Mouse (Mus musculus) adrenal gland, adult 2 months (tissue): ENCODE results near the gene Rpl26. TPM values are rescaled to one million over a fixed set of nuclear protein-coding genes. Genes with fewer than 3 reads are reported as not detected.

Experiments
- DNase-seq: peaks from one replicate; pipeline ENCODE4 v3.0.0; 2021
- long read RNA-seq: library from polyadenylated mRNA; stranded (forward); transcript quantifications from one replicate; pipeline ENCODE4 v2.0.0, GENCODE M21; 2021
- polyA plus RNA-seq: library from polyadenylated mRNA; depleted of rRNA; stranded (reverse); fragments of >200 nt; gene quantifications from 2 replicates; pipeline ENCODE4 v1.2.3, GENCODE M21; 2012; rRNA removed
- total RNA-seq, 2 experiments: library from RNA; stranded (reverse); gene quantifications; 2 replicates each; pipeline ENCODE4 v1.2.3; 2021

Rpl26 gene
- total RNA-seq (1,000 to 10,000 TPM; 1,114 to 1,327 TPM), polyA plus RNA-seq (146 and 179 TPM in 2 replicates)
- long read RNA-seq, transcript Rpl26-204 (2 exons, 636 nt) = minor isoform, 10 of 330 reads
- long read RNA-seq, transcript Rpl26-201 (4 exons, 526 nt) = major isoform, 301 of 330 reads
- long read RNA-seq, partial matches to known transcripts = 16 of 330 reads
- long read RNA-seq, other reads (novel, unspliced or antisense) = 3 of 330 reads

DNA sequence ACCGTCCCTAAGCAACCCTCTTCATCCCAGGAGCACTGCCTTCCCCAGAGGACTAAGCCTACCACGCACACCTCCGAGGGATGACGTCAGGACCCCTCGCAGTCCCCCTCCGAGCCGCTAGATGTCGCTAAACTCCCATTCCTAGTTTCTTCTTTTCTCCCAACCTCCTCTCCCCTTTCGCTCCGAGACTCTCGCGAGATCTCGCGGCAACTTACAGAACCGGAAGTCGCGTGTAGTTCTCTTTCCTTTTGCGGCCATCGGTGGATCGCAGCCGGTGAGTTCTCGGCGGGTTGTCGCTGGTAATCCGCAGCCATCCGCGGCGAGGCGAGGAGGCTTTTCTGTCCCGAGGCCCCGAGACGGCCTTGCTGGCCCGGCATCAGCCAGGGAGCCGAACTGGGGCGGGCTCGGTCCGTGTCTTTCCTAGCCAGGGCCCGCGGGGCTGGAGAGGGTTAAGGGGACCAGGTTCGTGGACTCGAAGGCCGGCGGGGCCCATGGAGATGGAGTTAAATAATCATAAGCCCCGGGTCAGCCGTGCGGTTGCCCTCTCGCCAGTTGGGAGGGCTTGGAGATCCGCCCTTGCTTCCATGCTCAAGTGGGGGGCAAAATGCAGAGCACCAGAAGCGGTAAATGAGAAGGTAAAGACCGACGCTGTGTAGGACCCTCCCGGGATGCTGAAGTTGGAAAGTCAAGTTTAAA is at the start of gene Rpl26:
Gene Rpl26, plus strand, starts transcription at position 233 of the 696 bp plus-strand sequence.
- DNase-seq = peak; percentile 98

DNA sequence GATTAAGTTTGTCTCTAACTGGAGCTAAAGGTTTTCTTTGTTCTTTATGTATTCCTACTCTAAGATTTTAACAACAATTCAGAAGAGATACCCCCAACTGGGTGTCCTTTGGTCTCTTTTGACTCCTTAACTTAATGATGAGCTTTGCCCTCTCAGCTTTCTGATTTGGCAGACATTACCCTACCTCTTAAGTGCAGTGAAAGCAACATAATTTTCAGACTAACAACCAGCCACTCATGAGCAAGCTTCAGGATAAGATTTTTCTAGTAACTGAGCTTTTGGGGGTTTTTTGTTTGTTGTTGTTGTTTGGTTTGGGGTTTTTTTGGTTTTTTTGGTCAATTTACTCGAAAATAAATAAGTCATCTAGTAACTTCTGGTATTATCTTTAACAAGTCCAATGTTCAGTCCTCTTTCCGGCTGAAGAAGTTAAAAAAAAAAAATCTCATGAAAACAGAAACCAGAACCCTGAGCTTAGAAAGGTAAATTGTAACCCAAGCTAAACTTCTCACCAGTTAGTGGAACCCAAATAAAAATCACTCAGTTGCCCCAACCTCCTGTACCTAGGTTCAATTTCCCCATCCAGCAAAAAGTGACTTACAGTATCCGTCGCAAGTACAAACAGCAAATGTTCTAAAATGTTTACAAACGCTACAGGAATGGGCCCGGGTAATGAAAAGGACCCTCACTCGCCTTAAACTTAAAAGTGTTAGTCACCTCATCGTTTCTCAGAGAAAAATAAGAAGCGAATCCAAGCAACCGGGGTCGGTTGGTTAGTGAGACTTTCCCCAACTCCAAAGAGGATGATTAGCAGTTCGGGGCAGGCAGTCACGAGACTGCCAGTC is 49.5 kb upstream of the Rpl26 start:
- no peak for DNase-seq

DNA sequence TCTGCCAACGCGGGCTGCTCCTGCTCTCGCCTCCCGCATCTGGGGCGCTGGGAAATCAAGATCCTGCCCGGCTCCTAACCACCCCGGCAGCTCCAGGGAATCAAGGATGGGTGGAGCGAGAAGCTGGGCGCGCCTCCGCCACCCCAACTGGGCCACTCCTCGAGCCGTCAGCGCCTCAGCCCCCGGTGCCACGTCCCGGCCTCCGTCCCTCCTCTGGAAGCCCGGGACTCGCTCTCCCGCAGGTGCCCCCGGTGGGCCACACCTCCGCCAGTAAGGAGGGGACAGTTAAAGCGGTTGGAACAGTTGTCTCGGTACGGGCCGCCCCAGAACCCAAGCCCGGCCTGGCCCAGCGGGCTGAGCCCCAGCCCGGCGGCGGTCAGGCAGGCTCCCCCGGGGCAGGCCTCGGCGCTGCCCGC is 48.9 kb upstream of the Rpl26 start:
- peak; percentile 92 for DNase-seq

DNA sequence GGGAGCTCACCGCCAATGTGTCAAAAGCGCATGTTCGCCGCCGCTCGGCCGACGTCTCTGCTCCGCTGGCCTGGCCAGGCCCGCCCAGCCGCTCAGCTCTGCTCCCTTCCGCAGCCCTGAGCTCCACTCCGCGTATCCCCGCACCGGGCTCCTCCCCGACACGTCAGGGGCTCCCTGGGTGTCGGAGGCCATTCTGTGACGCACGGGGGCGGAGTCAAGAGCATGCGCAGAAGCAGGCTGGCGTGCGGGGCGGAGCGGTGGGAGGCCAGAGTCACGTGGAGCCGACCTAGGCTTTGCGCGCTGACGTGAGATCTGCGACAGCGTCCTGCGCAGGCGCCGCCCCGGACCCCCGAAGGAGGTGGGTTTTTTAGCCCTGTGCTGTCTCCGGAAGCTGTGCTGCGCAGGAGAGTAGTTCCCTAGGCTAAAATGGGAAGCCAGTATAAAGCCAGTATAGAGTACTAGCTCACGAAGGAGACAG is 48.4 kb upstream of the Rpl26 start:
- DNase-seq = peak; percentile 100

DNA sequence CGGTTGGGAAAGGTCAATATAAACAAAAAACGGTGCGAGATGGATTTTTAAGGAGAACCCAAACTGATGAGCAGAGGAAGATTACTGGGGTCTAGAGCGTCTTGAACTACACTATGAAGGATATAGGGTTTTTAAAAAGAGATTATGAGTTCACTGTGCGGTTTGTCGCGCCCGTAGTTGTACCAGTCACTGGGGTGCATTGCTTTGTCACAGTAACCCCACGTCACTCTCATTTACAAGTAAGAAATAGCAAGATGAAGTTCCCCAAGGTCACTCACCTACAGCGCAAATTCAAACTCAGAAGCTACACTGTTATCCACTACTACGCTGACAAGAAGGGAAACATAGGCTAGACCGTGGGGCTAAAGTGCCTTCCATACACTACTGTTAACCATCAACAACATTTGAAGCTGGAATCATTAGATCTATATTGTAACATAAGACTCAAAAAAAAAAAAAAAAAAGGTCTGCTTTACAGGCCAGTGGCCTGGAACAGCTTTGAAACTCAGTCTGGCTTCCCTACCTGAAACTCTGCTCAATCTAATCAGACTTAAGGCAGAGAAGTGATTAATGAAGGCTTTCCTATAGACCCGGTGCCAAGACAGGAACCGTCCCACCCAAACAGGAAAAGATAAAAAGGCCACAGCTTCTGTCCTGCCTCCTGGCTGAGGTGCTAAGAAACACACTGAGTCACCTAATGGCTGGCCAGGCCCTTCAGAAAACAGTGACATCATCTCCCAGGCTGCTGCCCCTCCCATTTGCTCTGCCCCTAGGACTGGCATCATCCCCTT is 47.6 kb upstream of the Rpl26 start:
- peak; percentile 83 for DNase-seq

DNA sequence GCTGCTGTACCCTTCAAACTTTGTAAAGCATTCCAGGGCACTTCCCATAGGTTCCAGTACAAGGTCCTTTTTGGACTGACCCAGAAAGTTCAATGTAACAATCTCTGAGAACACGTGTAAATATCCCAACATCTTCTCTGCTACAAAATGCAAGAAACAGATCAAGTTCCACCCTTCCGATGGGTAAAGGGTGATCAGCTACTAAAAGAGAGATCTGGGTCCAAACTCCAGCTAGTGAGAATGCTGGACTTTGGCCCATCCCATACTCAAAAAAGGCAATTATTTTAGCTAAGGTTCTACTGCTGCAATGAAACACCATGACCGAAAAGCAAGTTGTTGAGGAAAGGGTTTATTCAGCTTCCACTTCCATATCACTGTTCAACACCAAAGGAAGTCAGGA is 46.8 kb upstream of the Rpl26 start:
- no peak for DNase-seq

DNA sequence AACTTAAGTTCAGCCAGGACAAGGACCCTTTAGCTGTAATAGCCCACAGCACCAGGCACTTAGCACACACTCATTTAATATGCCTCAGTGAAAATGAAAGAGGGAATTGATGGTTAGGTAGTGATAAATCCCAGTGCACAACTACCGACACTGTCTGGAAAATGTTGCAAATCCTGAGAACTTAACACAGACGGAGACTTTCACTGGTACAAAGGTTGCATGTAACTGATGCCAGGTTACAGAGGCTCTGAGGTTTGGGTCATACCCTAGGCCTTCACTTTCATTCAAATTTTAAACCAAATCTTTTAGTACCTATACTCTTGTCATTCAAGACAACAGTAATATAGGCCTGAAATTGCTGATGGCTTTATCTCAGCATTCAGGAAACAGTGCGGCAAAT is 44.1 kb upstream of the Rpl26 start:
- no peak for DNase-seq

DNA sequence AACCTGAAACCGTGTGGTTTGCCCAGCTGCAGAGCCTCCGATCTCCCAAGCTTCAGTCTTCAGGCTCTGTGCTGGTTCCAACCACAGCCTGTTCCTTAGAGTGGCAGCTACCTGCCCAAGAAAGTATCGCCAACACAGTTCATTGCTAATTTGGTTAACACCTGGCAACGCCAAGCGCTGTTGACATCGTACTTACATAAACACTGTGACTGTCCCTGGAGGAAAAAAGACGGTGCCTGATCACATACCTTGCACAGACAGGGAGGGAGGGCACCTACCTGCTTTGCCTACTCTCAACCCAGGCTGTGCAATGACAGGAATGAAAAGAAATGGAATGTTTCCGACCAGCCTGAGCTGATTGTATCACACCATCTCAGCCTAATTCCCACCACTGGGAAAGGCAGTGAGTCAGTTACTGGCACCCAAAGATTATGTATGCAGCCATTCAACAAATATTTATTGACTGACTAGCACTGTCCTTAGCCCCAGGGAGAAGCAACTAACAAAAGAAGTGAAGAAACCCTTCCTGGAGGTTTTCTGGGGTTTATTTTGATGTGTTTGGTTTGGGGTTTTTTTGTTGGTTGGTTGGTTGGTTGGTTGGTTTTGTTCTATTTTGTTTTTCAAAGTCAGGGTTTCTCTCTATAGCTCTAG is 41.3 kb upstream of the Rpl26 start:
- no peak for DNase-seq

DNA sequence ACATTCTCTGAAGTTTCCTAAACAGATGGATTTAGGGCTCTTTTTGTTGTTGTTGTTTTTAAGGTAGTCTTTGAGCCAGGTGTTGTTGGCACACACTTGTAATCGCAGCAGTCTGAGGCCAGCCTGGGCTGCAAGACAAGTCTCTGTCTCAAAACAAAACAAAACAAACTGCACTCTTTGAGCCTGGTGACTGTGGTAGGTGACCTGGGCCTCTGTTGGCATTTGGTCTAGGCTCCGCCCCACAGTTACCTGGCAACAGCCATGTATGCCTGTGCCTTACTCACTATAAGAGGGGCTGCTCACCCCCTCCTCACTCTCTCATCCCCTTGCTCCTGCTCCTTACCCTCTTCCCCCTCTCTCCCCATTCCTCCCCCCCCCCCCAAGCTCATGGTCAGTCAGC is 39.1 kb upstream of the Rpl26 start:
- DNase-seq = no peak

DNA sequence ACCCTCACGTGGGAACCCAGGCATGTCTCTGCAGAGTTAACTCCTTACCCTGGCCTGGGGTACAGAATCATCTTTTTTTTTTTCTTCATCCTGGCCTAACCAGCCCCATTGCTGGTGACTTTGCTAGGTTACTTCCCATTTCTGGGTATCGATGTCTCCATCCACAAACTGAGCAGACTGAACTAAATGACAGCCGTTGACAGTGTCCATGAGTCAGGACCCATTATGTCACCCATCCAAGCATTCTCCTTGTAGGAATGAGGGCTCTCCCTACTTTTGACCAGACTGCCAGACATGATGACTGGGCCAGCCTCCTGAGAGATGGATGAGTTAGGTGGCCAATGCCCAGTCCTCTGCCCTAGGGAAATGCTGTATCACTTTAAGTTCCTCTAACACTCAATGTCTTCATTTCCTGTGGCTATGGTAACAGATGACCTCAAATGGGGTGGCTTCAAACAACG is 37.7 kb upstream of the Rpl26 start:
- peak; percentile 48 for DNase-seq

DNA sequence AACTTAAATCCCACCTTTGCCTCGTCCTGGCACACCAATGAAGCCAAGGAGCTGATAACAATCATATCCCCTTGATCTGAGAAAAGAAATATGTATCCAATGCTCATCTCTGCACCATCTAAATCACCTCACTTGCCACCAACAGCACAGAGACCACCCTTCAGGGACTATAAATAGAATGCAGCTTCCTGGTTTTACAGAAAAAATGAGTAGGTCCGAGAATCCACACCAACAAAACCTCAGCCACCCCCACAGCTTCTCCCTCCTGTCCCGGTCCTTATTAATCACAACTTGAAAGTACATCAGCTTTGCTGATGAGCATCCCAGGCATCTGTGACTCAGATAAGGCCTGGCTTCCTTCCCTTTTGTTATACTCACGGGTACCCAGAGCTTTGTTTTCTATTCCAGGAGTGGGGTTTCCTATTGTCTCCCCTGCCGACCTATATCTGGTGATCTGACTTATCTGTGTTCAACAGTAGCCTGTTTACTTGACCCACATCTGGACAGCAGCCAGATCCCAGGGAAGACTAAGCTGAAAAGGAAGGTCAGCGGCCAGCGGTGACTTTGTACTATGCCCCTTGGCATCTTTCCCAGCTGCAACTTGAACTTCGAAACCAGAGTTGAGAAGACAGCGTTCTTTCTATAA is 36.7 kb upstream of the Rpl26 start:
- peak; percentile 95 for DNase-seq

DNA sequence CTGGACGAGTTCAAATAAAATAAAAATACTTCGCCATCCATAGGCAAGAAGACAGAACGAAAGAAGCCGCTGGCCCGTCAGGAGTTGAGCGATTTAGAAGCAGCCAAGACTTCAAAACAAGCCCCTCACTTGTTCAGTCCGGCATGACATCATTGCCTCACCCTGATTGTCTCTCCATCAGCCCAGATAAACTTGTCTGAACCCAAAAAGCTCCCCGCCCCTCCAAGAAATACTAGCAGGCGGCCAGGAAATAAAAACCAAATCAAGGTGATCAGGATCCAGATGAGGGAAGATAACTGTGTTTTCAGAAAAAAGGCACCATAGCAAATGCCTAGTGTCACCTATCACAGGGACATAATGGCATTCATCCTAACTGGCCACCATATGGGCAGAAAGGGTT is 30.1 kb upstream of the Rpl26 start:
- no peak for DNase-seq

DNA sequence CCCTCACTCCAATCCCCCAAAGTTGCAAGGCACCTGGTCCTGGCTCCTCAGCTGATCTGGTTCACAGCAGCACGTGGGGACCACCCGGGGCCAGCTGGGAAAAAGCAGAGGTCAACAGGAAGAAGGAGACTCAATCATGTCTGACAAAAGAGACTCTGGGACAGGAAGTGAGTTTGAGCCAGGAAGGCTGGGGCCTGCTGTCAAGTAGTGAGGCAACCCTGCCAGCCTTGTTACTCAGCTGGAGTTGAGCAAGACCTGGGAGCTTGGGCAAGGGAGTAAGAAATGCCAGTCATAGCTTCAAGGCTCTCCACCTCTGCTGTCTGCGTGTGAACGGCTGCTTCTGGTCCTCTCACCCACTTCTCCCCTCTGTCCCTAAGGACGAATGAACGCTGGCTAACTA is 29.6 kb upstream of the Rpl26 start, which contains the start of gene Ndel1:
Gene Ndel1, minus strand, starts transcription at position 111 of the 400 bp plus-strand sequence.
- DNase-seq = peak; percentile 93

DNA sequence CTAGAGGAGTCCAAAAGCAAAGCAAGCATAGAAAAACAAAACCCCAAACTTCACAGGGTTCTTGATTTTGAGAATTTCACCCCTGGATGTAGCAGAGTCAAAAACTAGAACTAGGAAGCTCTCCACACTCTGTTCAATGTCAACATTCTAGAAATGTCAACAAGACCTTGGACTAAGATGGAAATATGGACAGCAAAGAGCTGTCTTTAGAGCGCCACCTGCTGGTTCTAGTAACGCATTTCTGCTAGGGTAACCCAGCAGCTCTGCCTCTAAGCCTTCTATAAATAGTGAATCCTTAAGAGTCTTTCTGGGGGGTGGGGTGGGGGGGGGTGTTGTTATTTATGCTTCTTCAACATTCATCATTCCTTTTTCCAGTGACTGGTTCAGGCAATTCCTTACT is 26.5 kb upstream of the Rpl26 start:
- peak; percentile 70 for DNase-seq

DNA sequence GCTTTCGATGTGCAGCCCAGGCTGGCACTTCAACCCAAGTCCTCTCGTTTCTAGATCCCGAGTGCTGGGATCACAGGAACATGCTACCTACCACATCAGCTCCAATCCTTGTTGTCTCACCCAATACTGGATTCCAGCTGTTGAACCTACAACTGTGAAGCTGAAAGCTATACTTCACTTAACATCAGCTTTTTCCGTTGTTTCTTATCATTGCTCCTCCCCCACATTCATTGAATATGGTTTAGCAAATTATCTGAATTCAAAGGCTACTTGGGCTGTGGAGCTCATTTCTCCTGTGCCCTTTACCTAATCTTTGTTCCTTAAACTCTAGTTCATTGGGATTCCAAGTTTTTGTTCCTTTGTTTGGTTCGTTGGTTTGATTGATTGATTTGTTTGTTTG is 22.6 kb upstream of the Rpl26 start:
- DNase-seq = no peak

DNA sequence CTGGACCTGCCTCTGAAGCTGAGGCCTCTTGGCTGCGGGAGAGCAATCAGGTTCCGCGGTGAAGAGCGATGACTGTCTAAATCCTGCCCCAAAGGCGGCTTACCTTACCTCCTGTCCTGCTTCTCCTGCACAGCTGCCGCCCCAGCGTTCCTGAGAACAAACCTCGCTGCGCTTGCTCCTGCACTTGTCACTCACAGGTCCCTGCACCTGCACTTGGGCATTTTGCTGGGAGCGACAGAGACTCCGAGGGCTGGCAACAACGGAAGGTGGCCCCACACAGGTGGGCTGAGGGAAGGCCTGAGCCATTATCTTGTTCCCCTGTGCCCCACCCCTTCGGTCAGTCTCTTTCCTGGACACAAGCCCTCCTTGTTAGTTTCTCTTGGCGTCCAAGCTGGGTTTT is 19.3 kb upstream of the Rpl26 start:
- no peak for DNase-seq

DNA sequence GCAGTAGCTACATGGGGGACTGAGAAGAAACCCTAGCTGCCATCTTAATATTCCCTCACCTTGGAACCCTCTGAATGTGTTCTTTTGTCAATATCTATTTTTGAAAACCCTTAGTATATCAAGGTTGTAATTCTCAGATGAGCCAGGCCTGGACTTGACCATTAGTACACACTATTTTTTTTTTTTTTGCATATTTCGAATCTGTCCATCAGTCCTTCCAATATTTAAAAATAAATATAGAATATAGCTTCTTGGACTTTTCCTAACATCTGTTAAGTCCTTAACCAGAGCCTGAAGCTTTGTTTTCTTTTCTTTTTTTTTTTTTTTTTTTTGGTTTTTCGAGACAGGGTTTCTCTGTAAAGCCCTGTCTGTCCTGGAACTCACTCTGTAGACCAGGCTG is 17.5 kb upstream of the Rpl26 start:
- DNase-seq = no peak

DNA sequence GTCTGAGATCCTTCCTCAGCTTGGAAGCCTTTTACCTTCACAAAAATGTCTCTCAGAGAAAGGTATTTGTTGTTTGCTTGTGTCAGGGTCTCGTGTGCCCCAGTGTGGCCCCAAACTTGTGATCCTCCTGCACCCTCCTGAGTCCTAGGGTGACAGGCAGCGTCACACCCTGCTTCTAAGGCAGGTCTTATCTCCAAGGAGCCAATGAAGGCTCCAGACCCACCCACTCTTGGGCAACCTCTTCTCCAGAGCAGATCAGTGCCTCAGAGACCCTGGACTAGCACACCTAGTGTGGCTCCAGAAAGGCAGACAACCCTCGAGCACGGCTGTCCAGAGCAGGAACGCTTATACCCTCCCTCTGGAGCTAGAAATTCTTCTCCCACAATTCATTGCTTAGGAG is 17.0 kb upstream of the Rpl26 start:
- DNase-seq = no peak

DNA sequence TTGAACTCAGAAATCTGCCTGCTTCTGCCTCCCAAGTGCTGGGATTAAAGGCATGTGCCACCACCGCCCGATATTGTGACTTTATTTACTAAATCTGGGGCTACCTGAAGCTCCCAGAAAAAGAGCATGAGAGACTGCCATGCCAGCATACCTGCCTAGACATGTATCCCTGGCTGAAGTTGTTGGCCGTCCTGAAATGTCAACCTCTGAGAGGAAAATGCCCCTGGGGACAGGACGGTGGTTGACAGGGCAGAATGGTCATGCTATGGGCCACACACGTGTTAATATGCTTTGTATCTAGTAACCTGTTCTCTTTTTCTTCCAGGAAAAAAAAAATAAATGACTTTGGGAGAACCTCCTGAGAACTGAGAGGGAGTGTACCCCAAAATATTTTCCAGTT is 15.3 kb upstream of the Rpl26 start:
- no peak for DNase-seq

DNA sequence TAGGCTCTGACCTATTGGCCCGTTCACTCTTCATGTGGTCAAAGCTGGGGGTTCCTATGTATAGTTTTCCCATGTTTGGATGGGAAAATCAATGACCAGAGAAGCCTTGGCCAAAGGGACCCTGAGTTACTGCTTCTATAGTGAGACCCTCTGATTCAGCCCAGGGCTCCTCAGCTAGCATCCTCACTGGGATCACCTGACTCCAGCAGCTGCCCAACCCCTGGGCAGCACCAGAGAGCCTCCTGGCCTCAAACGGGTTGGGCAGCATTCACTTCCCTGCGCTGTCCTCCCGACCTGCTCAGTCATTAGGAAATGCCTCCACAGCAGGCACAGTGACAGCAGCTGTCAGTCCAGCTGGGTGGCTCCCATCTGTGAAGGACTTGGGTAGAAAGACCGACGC is 13.1 kb upstream of the Rpl26 start, which contains the start of gene Rnf222:
Gene Rnf222, plus strand, starts transcription at position 301 of the 400 bp plus-strand sequence.
- no peak for DNase-seq

DNA sequence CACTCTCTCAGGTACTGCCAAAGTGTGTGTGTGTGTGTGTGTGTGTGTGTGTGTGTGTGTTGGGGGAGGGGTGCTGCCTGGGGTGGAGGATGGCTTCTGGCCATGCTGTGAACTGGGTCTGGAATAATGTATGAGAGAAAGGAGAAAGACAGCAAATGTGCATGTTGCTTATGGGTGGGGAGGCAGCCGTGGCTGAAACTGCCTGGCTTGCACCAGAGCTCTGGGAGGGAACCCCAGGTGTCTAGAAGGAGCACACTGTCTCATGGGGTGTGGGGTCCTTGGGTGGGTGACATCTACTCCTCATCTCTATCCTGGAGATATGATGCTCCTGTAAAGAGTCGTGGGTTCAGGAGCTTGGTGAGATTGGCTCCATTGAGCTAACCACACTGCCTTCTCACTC is 12.7 kb upstream of the Rpl26 start:
- DNase-seq = no peak
